Mouse (Mus musculus) intestine, embryonic 16.5 days (tissue): ENCODE data around the gene Lysmd4. TPM values are rescaled to one million over a fixed set of nuclear protein-coding genes. Genes with fewer than 3 reads are reported as not detected.
A peak's percentile ranks its signal among the peaks of the same experiment; 100 is the strongest.

Experiments
- ATAC-seq: fragments of 200-750 bp; cut with Nextera tagmentation; 2 replicates; pipeline ENCODE4 v1.8.0; 2017; ENCODE audit warnings: moderate TSS enrichment, moderate library complexity
- H3K27ac ChIP-seq: fragments of 300-500 bp; sonication (generic); 2 replicates; pipeline ENCODE4 v1.5.1; 2014; ENCODE audit warnings: mild to moderate bottlenecking, low read length
- H3K27me3 ChIP-seq: fragments of 300-500 bp; sonication (generic); replicated peaks from 2 replicates; pipeline ENCODE4 v1.6.1; 2014; ENCODE audit warnings: low read length, control low read depth, mixed read lengths; ENCODE audit not compliant: control insufficient read depth, insufficient read depth
- H3K36me3 ChIP-seq: fragments of 300-500 bp; sonication (generic); 2 replicates; pipeline ENCODE4 v1.6.1; 2014; ENCODE audit warnings: low read length, control low read depth; ENCODE audit not compliant: control insufficient read depth, insufficient read depth
- H3K4me1 ChIP-seq: fragments of 300-500 bp; sonication (generic); 2 replicates; pipeline ENCODE4 v1.6.1; 2014; ENCODE audit warnings: low read length, control low read depth, mixed read lengths; ENCODE audit not compliant: control insufficient read depth, insufficient read depth
- H3K4me2 ChIP-seq: fragments of 300-500 bp; sonication (generic); 2 replicates; pipeline ENCODE4 v1.6.1; 2014; ENCODE audit warnings: low read depth, low read length, control low read depth
- H3K4me3 ChIP-seq: fragments of 300-500 bp; sonication (generic); 2 replicates; pipeline ENCODE4 v1.5.1; 2014; ENCODE audit warnings: mild to moderate bottlenecking, low read length
- H3K9ac ChIP-seq: fragments of 300-500 bp; sonication (generic); 2 replicates; pipeline ENCODE4 v1.6.1; 2014; ENCODE audit warnings: low read depth, low read length
- H3K9me3 ChIP-seq: fragments of 300-500 bp; sonication (generic); 2 replicates; pipeline ENCODE4 v1.6.1; 2016; ENCODE audit warnings: low read length, control low read depth; ENCODE audit not compliant: control insufficient read depth
- WGBS: fragments of 180-500 bp; shearing (Covaris S2); extraction: QIAGEN DNeasy Blood & Tissue Kit; methylation state at CpG from one replicate; pipeline ENCODE4 v1.1.7; 2014; 5-methylcytosine and 5-hydroxymethylcytosine counted together
- polyA plus RNA-seq: library from polyadenylated mRNA; unstranded; fragments of >200 nt; fragmentation: Nextera tagmentation; extraction: Ambion mirVana; gene quantifications from 2 replicates; pipeline ENCODE4 v1.2.1, GENCODE M21; 2015

Lysmd4 gene
- polyA plus RNA-seq, 1 experiment from 2014 or later = 11.8 TPM

- 57% methylated on average over 6 of the region's 6 CpGs for WGBS
- ATAC-seq = no peak
Measured at GRCm38 (mm10) chr7:67210004-67210833, 12.1 kb upstream of the Lysmd4 start.

DNA sequence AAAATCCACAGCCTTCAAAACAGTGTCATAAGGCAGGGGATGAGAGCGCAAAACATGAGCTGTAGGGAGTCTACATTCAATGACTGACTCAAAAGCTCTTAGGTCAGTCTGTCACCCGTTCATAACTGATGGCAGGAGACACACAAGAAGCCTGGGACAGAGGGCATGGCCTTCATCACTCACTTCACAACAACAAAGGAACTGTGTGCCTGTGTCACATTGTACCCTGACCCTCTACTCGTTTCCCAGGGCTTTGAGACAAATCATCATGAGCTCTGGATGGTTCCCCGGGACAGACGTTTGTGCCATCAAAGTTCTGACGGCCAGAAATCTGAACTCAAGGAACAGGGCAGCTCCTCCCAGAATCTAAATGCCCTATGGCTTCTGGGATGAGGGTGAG, 11.0 kb upstream of the Lysmd4 start:
- H3K4me2 ChIP-seq = no peak overlapping the region
- 69% methylated on average over 6 of the region's 6 CpGs for WGBS
- no peak overlapping the region for H3K4me3 ChIP-seq
- no peak overlapping the region for H3K9ac ChIP-seq
- H3K4me1 ChIP-seq = 0 out of 2 replicates have a peak, but pooled peaks cover 2% of the 10 kb centered on the region
- no peaks in the 10 kb centered on the region for H3K27me3 ChIP-seq
- no peaks in the 10 kb centered on the region for H3K36me3 ChIP-seq
- no peak overlapping the region for H3K27ac ChIP-seq
- no peak for ATAC-seq
- H3K9me3 ChIP-seq = no peaks in the 10 kb centered on the region

More at GRCm38 (mm10) chr7:67210004-67210833, 12.1 kb upstream of the Lysmd4 start:
- Histone ChIP-seq H3K36me3 (no peaks in the 10 kb centered on the region), H3K9me3 (no peaks in the 10 kb centered on the region), H3K27ac (no peak overlapping the region), H3K27me3 (no peaks in the 10 kb centered on the region), H3K4me3 (no peak overlapping the region), H3K9ac (no peak overlapping the region), H3K4me1 (no peaks in the 10 kb centered on the region), H3K4me2 (no peak overlapping the region)

DNA sequence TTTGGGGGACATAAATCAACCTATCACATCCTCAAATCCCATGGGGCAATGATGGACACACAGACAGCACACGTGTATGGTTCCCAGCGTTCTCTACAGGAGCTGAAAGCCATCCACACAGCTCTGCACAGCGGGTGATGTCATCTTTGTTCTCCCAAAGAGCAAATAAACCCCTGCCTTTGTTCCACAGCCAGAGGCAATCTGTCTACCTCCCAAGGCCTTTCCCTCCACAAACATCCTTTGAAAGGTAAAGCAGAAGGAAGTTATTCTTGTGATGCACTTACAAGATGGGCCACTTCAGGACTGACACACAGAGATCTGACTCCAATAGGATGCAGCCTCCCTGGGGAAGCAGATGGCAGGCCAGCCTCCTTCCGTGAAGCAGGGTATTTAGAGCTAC, 10.4 kb upstream of the Lysmd4 start:
- H3K27ac ChIP-seq = no peak overlapping the region
- WGBS = 57% methylated on average over 4 of the region's 4 CpGs
- H3K9me3 ChIP-seq = no peaks in the 10 kb centered on the region
- no peaks in the 10 kb centered on the region for H3K36me3 ChIP-seq
- H3K4me3 ChIP-seq = no peak overlapping the region
- H3K4me1 ChIP-seq = peaks cover 7% of the 10 kb centered on the region; the same call in 1 of the 2 replicates
- no peaks in the 10 kb centered on the region for H3K27me3 ChIP-seq
- ATAC-seq = no peak
- no peak overlapping the region for H3K4me2 ChIP-seq
- no peak overlapping the region for H3K9ac ChIP-seq

- no peaks in the 10 kb centered on the region for H3K27me3 ChIP-seq
- H3K4me1 ChIP-seq = peaks cover 8% of the 10 kb centered on the region; the same call in 1 of the 2 replicates
- no peak overlapping the region for H3K4me2 ChIP-seq
- H3K27ac ChIP-seq = no peak overlapping the region
- no peak overlapping the region for H3K9ac ChIP-seq
- no peaks in the 10 kb centered on the region for H3K9me3 ChIP-seq
- H3K36me3 ChIP-seq = no peaks in the 10 kb centered on the region
- ATAC-seq = no peak
- 71% methylated on average over 1 of the region's 1 CpGs for WGBS
- H3K4me3 ChIP-seq = no peak overlapping the region
Measured at GRCm38 (mm10) chr7:67213589-67213988, 8.8 kb upstream of the Lysmd4 start.

DNA sequence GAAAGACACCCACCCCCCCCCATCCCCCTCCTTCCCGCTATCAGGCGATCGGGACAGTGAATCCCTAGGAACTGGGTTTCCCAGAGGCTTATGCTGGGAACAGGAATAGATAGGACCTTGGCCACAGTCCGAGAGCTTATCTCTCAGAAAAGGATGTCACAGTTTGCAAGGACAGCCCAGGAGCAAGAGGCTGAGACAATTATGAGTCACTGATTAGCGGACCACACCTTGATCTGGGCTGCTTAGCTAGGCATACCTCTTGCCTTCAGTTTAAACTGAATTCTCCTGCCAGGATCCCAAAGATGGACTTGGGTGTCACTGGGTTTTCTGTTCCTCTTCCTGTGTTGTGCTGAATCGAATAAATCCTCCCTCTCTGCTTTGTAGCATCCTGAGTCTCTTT, 6.0 kb upstream of the Lysmd4 start:
- WGBS = 80% methylated on average over 6 of the region's 6 CpGs
- no peak overlapping the region for H3K4me2 ChIP-seq
- no peaks in the 10 kb centered on the region for H3K9me3 ChIP-seq
- H3K27ac ChIP-seq = no peak overlapping the region
- no peak overlapping the region for H3K9ac ChIP-seq
- peaks cover 8% of the 10 kb centered on the region; the same call in 1 of the 2 replicates for H3K4me1 ChIP-seq
- H3K27me3 ChIP-seq = no peaks in the 10 kb centered on the region
- H3K4me3 ChIP-seq = no peak overlapping the region
- ATAC-seq = peak; percentile 62
- H3K36me3 ChIP-seq = no peaks in the 10 kb centered on the region

DNA sequence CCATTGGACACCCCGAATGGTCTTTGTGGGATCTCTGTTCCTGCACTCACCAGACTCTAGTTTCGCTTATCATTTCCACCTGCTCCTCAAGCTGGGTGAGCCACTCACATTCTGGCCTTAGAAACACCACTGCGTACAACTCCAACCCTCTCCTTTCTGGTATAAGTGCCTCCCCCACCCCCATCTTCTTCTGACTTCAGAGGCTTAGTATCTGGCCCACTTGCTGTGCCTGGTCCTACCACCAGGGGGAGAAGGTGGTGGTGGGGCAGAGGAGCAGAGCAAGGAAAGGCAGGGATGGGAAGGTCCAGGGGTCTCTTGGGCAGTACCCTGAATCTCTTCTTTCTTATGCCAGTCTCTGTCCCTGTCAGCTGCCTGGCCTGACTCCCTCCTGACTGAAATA, 5.3 kb upstream of the Lysmd4 start:
- ATAC-seq = no peak
- H3K4me3 ChIP-seq = no peak overlapping the region
- H3K4me1 ChIP-seq = peaks cover 12% of the 10 kb centered on the region; the same call in 1 of the 2 replicates
- H3K27ac ChIP-seq = no peak overlapping the region
- no peaks in the 10 kb centered on the region for H3K27me3 ChIP-seq
- H3K9me3 ChIP-seq = no peaks in the 10 kb centered on the region
- no peak overlapping the region for H3K4me2 ChIP-seq
- H3K9ac ChIP-seq = no peak overlapping the region
- H3K36me3 ChIP-seq = no peaks in the 10 kb centered on the region
- 78% methylated on average over 3 of the region's 3 CpGs for WGBS

- Histone ChIP-seq H3K4me2 (no peak overlapping the region), H3K27me3 (no peaks in the 10 kb centered on the region), H3K36me3 (0 out of 2 replicates have a peak, but pooled peaks cover 2% of the 10 kb centered on the region), H3K27ac (no peak overlapping the region), H3K4me3 (no peak overlapping the region), H3K9me3 (no peaks in the 10 kb centered on the region), H3K9ac (no peak overlapping the region), H3K4me1 (peaks cover 17% of the 10 kb centered on the region)
- 93% methylated on average over 15 of the region's 15 CpGs for WGBS
- ATAC-seq = no peak
Measured at GRCm38 (mm10) chr7:67225943-67226625, 3.7 kb downstream of the Lysmd4 start.

DNA sequence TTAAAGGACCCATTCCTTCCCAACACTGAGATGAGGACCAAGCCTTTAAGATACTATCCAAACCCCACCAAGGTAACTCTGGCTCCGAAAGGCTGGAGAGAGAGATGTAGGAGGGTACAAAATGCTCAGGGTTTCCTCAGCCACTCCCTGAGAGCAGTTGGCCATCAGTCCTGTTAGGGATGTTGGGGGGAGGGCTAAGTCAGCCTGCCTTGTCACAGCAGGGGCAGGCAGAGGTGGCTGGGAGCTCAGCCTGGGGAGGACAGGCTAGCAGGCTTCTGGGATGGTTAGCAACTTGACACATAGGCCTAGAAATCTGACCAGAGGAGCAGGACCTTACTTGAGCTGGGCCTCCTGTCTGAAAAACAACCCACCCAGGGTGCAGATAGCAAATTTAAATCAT, 5.2 kb downstream of the Lysmd4 start:
- no peak for ATAC-seq
- 82% methylated on average over 1 of the region's 1 CpGs for WGBS
- H3K4me3 ChIP-seq = no peak overlapping the region
- no peak overlapping the region for H3K9ac ChIP-seq
- no peak overlapping the region for H3K4me2 ChIP-seq
- H3K36me3 ChIP-seq = 0 out of 2 replicates have a peak, but pooled peaks cover 4% of the 10 kb centered on the region
- H3K27ac ChIP-seq = no peak overlapping the region
- H3K9me3 ChIP-seq = no peaks in the 10 kb centered on the region
- no peaks in the 10 kb centered on the region for H3K27me3 ChIP-seq
- peaks cover 12% of the 10 kb centered on the region for H3K4me1 ChIP-seq

GRCm38 (mm10) chr7:67228390-67228789, 6.0 kb downstream of the Lysmd4 start:
- Histone ChIP-seq H3K9me3 (no peaks in the 10 kb centered on the region), H3K4me3 (no peak overlapping the region), H3K36me3 (0 out of 2 replicates have a peak, but pooled peaks cover 5% of the 10 kb centered on the region), H3K27me3 (no peaks in the 10 kb centered on the region), H3K9ac (no peak overlapping the region), H3K4me1 (peaks cover 7% of the 10 kb centered on the region), H3K27ac (no peak overlapping the region), H3K4me2 (no peak overlapping the region)
- 0 out of 2 replicates have a peak, but pooled peaks have one; percentile 17 for ATAC-seq
- 79% methylated on average over 3 of the region's 3 CpGs for WGBS
